Mouse (Mus musculus): ENCODE data around the gene Nrbf2. TPM values are rescaled to one million over a fixed set of nuclear protein-coding genes. Genes with fewer than 3 reads are reported as not detected.

Nrbf2 gene
- polyA plus RNA-seq, 1 experiment = 18.6 TPM

DNA sequence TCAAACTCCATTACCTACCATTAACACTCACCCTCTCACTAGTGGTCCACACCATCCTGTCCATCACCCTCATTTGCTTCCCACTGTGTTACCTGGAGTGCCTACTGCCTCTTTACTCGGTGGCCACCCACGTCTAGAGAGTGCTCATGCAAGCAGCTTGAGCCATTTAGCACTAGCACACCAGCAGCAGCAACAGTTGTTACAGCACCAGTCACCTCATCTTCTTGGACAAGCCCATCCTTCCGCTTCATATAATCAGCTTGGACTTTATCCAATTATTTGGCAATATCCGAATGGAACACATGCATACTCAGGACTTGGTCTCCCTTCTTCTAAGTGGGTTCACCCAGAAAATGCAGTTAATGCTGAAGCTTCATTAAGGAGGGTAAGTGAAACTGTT, 64.9 kb downstream of the Nrbf2 start:
- no peak for DNase-seq (ENCODE audit: extremely low spot score in 1 of 2, low spot score in 1 of 2)

DNA sequence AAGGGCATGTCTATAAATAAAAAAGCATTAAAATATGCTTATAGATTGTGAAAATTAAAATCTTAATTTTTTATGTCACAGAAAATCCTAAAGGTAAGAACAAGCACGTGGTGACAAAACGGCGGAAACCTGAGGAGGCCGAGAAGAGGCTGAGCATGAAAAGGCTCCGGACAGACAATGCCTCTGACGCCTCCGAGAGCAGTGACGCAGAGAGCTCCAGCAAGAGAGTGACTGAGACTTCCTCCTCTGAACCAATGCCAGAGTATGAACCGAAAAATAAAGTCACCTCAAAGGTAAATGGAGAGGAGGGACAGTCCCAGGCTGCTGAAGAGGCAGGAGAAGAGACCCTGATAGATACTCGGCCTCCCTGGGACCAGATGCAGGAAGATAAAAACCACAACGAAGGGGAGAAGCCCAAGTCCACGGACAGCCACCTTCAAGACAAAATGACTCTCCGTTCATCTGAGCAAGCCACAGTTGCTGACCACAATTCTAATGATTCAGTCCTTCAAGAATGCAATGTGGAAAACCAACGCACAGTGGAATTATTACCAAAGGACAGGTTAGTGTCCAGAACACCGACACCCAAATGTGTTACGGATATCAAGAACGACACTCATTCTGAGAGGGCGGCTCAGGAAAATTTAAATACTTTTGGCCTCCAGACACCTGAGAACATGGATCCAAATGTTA, 66.1 kb downstream of the Nrbf2 start:
- DNase-seq (ENCODE audit: extremely low spot score in 1 of 2, low spot score in 1 of 2) = no peak

DNA sequence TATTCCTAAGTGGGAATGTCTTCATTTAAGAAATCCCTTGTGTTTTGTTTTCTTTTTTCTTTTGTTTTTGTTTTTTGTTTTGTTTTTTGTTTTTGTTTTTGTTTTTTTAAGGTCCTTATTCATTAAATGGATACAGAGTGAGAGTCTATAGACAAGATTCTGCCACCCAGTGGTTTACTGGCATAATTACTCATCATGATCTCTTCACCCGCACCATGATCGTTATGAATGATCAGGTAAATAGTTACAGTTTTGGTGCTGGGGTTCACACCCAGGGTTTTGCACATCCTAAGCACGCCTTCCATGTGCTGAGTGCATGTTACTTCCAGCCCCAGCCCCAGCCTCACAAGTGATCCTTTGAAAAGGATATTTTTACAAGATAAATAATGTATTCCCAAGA, 68.2 kb downstream of the Nrbf2 start:
- DNase-seq (ENCODE audit: extremely low spot score in 1 of 2, low spot score in 1 of 2) = peak in 1 of 2 experiments; percentile 35

Other genes with a start within 250 kb of the Nrbf2 start
- gene Jmjd1c, start 189.2 kb downstream of the Nrbf2 start, polyA plus RNA-seq (2012; rRNA removed) = 34.2 and 37.8 TPM in 2 replicates
- gene Reep3, start 188.4 kb downstream of the Nrbf2 start, polyA plus RNA-seq (2012; rRNA removed) = 22.0 and 22.6 TPM in 2 replicates